Mouse (Mus musculus) E14TG2a.4 (cell line): Measurements from ENCODE around the gene Cdc45.

ENCODE experiments used
- H3K27me3 ChIP-seq: 2 replicates; pipeline ENCODE4 v1.6.1; 2014; ENCODE audit warnings: low read length, control low read depth; ENCODE audit not compliant: insufficient read depth
- H3K36me3 ChIP-seq: 2 replicates; pipeline ENCODE4 v1.6.1; 2014; ENCODE audit warnings: low read length, control low read depth; ENCODE audit not compliant: insufficient read depth
- H3K4me1 ChIP-seq: replicated peaks from 2 replicates; pipeline ENCODE4 v1.6.1; 2014; ENCODE audit warnings: low read depth, low read length, control low read depth
- H3K4me3 ChIP-seq: replicated peaks from 2 replicates; pipeline ENCODE4 v1.5.1; 2014; ENCODE audit warnings: mild to moderate bottlenecking, low read length
- H3K9me3 ChIP-seq: 2 replicates; pipeline ENCODE4 v1.6.1; 2014; ENCODE audit warnings: low read length, control low read depth
- CTCF ChIP-seq: conservative IDR thresholded peaks from 2 replicates; pipeline ENCODE4 v1.5.1; 2014; ENCODE audit warnings: low read length
- NANOG ChIP-seq: IDR thresholded peaks from 2 replicates; pipeline ENCODE4 v1.6.1; 2014; ENCODE audit warnings: borderline replicate concordance, low read length, mixed read lengths
- POU5F1 ChIP-seq: IDR thresholded peaks from 2 replicates; pipeline ENCODE4 v1.6.1; 2014; ENCODE audit warnings: low read length, borderline replicate concordance

The Cdc45 gene

DNA sequence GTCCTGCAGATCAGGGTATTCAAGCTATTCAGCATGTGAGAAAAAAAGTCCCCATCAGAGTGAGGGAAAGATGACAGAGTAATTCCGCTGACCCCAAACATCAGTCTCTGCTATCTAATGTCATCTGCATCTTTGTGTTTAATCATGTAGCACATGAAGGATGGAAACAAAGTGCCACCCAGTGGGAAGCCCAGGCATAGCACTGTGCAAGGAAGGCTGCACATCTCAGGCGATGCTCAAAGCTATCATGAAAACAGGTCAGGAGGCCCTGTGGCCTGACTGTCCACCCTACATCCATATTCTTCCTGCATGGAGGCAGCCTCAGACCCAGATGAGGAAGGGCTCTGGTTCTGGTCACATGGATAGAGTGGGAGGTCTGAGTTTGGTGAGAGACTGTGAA is 12.9 kb downstream of the Cdc45 start:
- peaks cover 91% of the 10 kb centered on the region for H3K36me3 ChIP-seq
- no peak overlapping the region for H3K4me3 ChIP-seq
- H3K27me3 ChIP-seq: no peaks in the 10 kb centered on the region
- peaks cover 14% of the 10 kb centered on the region for H3K4me1 ChIP-seq
- H3K9me3 ChIP-seq: no peaks in the 10 kb centered on the region
- TF ChIP-seq CTCF (peak; percentile 67), POU5F1 (no peak)

DNA sequence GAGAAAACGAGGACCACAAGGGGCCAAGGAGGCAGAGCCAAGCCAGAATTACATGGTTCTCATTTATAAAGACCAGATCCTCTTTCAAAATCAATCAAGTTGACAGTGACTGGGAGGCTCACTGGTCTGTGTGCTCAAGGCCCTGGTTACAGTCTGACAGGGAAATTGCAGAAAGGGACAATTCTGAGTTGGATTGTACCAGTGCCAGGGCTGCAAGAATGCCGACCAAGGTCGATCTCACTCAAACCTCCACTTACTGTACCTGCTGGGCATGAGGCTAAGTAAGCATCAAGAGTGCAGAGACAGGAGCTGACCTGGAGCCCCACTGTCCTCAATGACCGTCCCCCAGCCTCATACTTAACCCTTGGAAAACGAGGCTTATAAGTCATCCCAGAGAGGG is 13.6 kb downstream of the Cdc45 start:
- TF ChIP-seq POU5F1: no peak
- TF ChIP-seq NANOG: no peak
- no peak for TF ChIP-seq CTCF
- H3K27me3 ChIP-seq: no peaks in the 10 kb centered on the region
- no peaks in the 10 kb centered on the region for H3K9me3 ChIP-seq
- peaks cover 11% of the 10 kb centered on the region for H3K4me1 ChIP-seq
- peaks cover 94% of the 10 kb centered on the region for H3K36me3 ChIP-seq
- H3K4me3 ChIP-seq: no peak overlapping the region

DNA sequence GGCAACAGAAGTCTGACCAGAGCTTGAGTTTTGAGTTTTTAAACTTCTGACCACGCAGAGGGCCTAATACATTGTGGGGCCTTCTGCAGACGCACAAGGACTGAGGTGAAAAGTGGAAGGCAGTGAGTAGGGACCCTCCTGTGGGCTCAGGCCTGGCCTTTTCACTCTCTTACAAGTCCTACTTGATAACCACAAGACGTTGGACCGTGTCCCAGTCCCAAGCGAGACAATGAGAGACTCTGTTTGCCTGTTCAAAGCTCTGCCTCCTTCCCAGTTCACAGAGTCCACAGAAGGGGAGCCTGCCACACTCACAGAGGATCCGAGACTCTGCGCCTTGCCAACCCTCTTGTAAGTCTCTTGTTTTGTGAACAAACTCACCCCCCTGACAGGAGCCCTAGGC is 15.1 kb downstream of the Cdc45 start:
- TF ChIP-seq NANOG: no peak
- no peak for TF ChIP-seq POU5F1
- TF ChIP-seq CTCF: no peak
- peaks cover 99% of the 10 kb centered on the region for H3K36me3 ChIP-seq
- H3K9me3 ChIP-seq: no peaks in the 10 kb centered on the region
- no peaks in the 10 kb centered on the region for H3K27me3 ChIP-seq
- H3K4me1 ChIP-seq: peaks cover 11% of the 10 kb centered on the region
- H3K4me3 ChIP-seq: no peak overlapping the region

DNA sequence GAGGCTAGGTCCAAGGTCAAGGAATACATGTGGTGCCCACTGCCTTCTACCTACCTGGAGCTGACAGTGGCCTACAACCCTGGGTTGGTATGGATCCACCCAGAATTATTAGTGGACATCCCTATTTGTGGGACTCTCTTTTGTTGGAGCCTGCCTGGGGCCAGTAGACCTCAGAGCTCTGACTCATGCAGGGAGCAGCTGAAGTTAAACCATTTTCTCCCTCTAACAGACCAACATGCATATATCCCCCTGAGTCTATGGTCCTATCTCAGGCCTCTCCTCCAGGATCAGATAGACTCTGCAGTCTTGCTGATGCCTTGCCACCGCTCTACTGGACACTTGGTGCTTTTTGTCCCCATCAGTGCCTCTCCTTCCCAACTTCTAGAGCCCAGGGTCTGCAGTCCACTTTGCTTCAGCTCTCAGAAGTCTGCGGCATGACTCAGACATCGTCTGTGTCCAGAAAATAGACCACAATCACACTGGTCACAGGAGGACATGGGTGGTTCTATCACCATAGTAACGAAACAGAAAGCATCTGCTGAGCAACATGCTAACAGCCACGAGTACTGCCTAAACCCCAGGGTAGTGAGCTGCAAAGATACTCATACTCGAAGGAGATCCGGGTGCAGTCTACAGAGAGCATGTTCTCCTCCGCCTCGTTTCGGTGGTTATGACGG is 16.4 kb downstream of the Cdc45 start:
- Histone ChIP-seq H3K27me3 (no peaks in the 10 kb centered on the region), H3K4me3 (no peak overlapping the region), H3K9me3 (no peaks in the 10 kb centered on the region), H3K4me1 (peaks cover 4% of the 10 kb centered on the region), H3K36me3 (peaks cover 99% of the 10 kb centered on the region)
- TF ChIP-seq CTCF (no peak), NANOG (no peak), POU5F1 (no peak)

DNA sequence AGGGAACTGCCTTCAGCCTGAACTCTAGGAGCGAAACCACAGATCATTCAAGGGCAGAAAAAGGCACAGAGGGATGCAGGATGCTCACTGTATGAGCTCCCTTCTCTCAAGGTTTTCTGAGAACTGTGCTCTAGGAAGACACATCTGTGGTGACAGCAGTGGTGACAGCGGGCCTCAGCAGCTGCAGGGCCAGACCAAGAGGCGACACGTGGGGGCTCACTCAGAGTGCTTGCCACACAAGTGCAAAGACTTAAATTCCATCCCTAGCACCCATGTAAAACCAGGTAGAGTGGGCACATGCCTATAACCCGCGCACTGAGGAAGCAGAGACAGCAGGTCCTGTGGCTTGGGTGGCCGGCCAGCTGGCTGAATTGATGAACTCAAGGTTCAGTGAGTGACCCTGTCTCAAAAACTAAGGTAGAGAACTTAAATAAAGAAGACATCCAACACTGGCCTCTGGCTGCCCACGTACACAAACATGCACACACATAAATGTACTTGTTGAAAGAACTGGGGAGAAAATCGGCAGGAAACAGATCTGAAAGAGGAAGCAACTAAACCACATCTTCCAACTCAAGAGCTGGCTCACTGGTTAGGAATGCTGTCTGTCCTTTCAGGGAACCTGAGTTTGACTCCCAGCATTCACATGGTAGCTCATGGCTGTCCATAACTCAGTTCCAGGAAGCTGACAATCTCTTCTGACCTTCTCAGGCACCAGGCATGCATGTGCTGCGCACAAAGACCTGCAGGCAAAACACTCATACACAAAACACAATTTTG is 23.0 kb downstream of the Cdc45 start:
- H3K4me3 ChIP-seq: no peak overlapping the region
- H3K9me3 ChIP-seq: no peaks in the 10 kb centered on the region
- peaks cover 97% of the 10 kb centered on the region for H3K36me3 ChIP-seq
- no peak for TF ChIP-seq NANOG
- no peak for TF ChIP-seq POU5F1
- TF ChIP-seq CTCF: no peak
- H3K27me3 ChIP-seq: no peaks in the 10 kb centered on the region
- H3K4me1 ChIP-seq: peaks cover 32% of the 10 kb centered on the region

DNA sequence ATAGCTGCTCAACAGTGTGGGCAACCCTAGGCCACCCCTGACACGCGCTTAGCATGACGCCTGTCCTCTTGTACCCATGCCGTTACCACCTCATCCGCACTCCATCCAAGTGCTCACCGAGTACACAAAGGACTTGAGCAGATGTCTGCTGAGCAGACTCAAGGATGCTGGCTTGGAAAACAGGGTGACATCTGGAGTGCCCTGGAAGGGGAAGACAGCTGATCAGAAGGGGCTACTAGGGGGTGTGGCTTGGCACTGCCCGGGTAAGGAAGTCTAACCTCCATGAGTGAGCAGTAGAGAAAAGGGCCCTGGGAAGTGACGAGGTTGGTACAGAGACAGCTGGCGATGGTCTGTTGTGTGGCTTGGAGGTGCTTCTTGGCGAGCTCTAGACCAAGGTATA is 25.1 kb downstream of the Cdc45 start:
- TF ChIP-seq POU5F1 (no peak), CTCF (no peak), NANOG (no peak)
- Histone ChIP-seq H3K9me3 (no peaks in the 10 kb centered on the region), H3K4me3 (no peak overlapping the region), H3K36me3 (peaks cover 95% of the 10 kb centered on the region), H3K27me3 (no peaks in the 10 kb centered on the region), H3K4me1 (peaks cover 32% of the 10 kb centered on the region)

DNA sequence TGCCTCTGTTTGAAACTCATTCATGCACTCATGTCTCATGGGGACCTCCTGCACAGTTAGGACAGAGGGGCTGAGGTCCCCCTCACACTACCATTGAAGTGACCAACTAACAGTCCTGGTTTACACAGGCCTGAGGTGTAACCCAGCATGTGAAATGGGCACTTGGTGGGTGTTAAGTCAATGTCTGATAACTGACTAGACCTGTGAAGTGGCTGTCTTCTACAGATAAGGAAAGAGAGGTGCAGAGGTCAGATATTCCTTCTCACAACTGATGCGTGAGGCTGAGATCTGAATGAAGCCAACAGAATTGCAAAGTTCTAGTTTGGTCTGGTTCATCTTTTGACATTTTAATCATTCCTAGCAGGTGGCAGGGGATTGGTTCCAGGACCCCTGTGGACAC is 26.3 kb downstream of the Cdc45 start:
- Histone ChIP-seq H3K4me3 (no peak overlapping the region), H3K4me1 (peaks cover 32% of the 10 kb centered on the region), H3K27me3 (no peaks in the 10 kb centered on the region), H3K36me3 (peaks cover 95% of the 10 kb centered on the region), H3K9me3 (no peaks in the 10 kb centered on the region)
- TF ChIP-seq POU5F1 (no peak), CTCF (no peak), NANOG (no peak)

DNA sequence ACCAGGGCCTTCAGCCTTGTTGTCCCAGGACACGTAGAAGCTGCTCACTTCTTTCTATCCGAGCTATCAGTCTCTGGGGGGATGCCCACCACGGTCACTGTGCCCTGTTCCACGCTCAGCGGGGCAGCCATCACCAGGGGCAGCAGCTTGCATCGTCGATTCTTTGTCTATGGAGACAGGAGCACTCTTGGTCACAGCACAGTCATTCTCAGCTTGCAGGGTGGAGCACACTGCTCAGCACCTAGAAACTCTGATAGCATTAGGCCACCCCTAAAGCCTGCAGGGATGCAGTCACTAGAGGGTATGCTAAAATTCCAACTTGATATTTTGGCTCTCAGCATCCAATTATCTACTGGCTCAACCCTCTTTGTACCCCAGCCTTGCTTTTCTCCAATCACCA is 26.8 kb downstream of the Cdc45 start:
- peaks cover 95% of the 10 kb centered on the region for H3K36me3 ChIP-seq
- no peaks in the 10 kb centered on the region for H3K9me3 ChIP-seq
- no peak overlapping the region for H3K4me3 ChIP-seq
- TF ChIP-seq NANOG: no peak
- no peak for TF ChIP-seq POU5F1
- TF ChIP-seq CTCF: no peak
- peaks cover 32% of the 10 kb centered on the region for H3K4me1 ChIP-seq
- no peaks in the 10 kb centered on the region for H3K27me3 ChIP-seq
